Mouse (Mus musculus): ENCODE data around the gene Elf4. TPM values are rescaled to one million over a fixed set of nuclear protein-coding genes. Genes with fewer than 3 reads are reported as not detected.

The Elf4 gene
- total and polyA plus RNA-seq, 3 experiments = 1.4 to 12.4 (median 5.3) TPM

GRCm38 (mm10) chrX:48454495-48454878 lies 8.4 kb downstream of the Elf4 start:
- H3K79me2 ChIP-seq (replicated peaks; ENCODE audit: control insufficient read depth, extremely low read depth, insufficient read depth, poor library complexity, severe bottlenecking) = peaks cover 9% of the 10 kb centered on the region
- no peak for TF ChIP-seq RCOR1 (conservative IDR thresholded peaks at IDR 0.05; ENCODE audit: low read depth, low read length)
- TF ChIP-seq NRF1 (IDR thresholded peaks at IDR 0.05; ENCODE audit: low read depth, low read length) = no peak
- TF ChIP-seq BHLHE40 (IDR thresholded peaks at IDR 0.05; ENCODE audit: low read depth, low read length) = no peak
- no peak for TF ChIP-seq USF2 (conservative IDR thresholded peaks at IDR 0.05; ENCODE audit: low read depth, low read length)
- H3K27ac ChIP-seq (ENCODE audit: insufficient read depth, low read depth) = 0 out of 2 replicates have a peak overlapping the region, but pooled peaks have one; percentile 68
- H3K9me3 ChIP-seq (replicated peaks; ENCODE audit: low read length) = no peaks in the 10 kb centered on the region
- peak overlapping the region; percentile 28; the same call in 1 of the 2 replicates for H3K9ac ChIP-seq (ENCODE audit: insufficient read depth, low read depth)
- H3K4me1 ChIP-seq (ENCODE audit: control insufficient read depth in 1 of 2, insufficient read depth in 2 of 2) = peaks cover 13 to 35% of the 10 kb centered on the region in 2 experiments
- in situ Hi-C loops (cut with MboI; ENCODE audit: low pct_ligation_motif_present, low pct_unique_long_range_greater_than_20kb, low sequenced_read_pairs) = no loop called here
- H3K36me3 ChIP-seq (replicated peaks in 1 of 2; ENCODE audit: control insufficient read depth in 1 of 2, insufficient read depth in 1 of 2, low read length in 1 of 2) = peaks cover 0 to 4% of the 10 kb centered on the region in 2 experiments
- H3K4me2 ChIP-seq (ENCODE audit: insufficient read depth, low read depth, poor library complexity, severe bottlenecking) = peak overlapping the region; percentile 60
- no peaks in the 10 kb centered on the region for H3K27me3 ChIP-seq (replicated peaks)
- DNase-seq (ENCODE audit: extremely low read depth) = no peak
- dilution Hi-C loops (cut with MboI; ENCODE audit: extremely low pct_ligation_motif_present, extremely low pct_unique_long_range_greater_than_20kb, low sequenced_read_pairs) = no loop called here
- peak overlapping the region; percentile 28 to 88 (median 61) for H3K4me3 ChIP-seq (replicated peaks in 1 of 3; ENCODE audit: low read depth in 2 of 3, low read length in 2 of 3, poor library complexity in 1 of 3)

GRCm38 (mm10) chrX:48453736-48454494 lies 9.0 kb downstream of the Elf4 start:
- peak; percentile 51 for DNase-seq (ENCODE audit: extremely low read depth)
- Histone ChIP-seq H3K9me3 (replicated peaks; ENCODE audit: low read length) (no peaks in the 10 kb centered on the region), H3K36me3 (replicated peaks in 1 of 2; ENCODE audit: control insufficient read depth in 1 of 2, insufficient read depth in 1 of 2, low read length in 1 of 2) (peaks cover 0 to 6% of the 10 kb centered on the region in 2 experiments), H3K27me3 (replicated peaks) (no peaks in the 10 kb centered on the region), H3K9ac (ENCODE audit: insufficient read depth, low read depth) (peak overlapping the region; percentile 68), H3K4me3 (replicated peaks in 1 of 3; ENCODE audit: low read depth in 2 of 3, low read length in 2 of 3, poor library complexity in 1 of 3) (peak overlapping the region; percentile 35 to 88 (median 61)), H3K4me1 (ENCODE audit: control insufficient read depth in 1 of 2, insufficient read depth in 2 of 2) (peaks cover 16 to 37% of the 10 kb centered on the region in 2 experiments), H3K4me2 (ENCODE audit: insufficient read depth, low read depth, poor library complexity, severe bottlenecking) (no peak overlapping the region; the same call in 1 of the 2 replicates), H3K79me2 (replicated peaks; ENCODE audit: control insufficient read depth, extremely low read depth, insufficient read depth, poor library complexity, severe bottlenecking) (peaks cover 13% of the 10 kb centered on the region), H3K27ac (ENCODE audit: insufficient read depth, low read depth) (peak overlapping the region; percentile 68)
- TF ChIP-seq MAZ (IDR thresholded peaks at IDR 0.05; ENCODE audit: low read depth, low read length) = 0 out of 2 replicates have a peak, but pooled peaks have one; percentile 53
- peak; percentile 52; the same call in 1 of the 2 replicates for TF ChIP-seq TCF12 (IDR thresholded peaks at IDR 0.05; ENCODE audit: low read depth, low read length)
- TF ChIP-seq CTCF (conservative IDR thresholded peaks at IDR 0.05 in 1 of 2, IDR thresholded peaks at IDR 0.05 in 1 of 2; ENCODE audit: low read depth in 2 of 2, low read length in 2 of 2) = peak in 1 of 2 experiments; percentile 31; a peak in 1 of 4 replicates
- no peak for TF ChIP-seq ZKSCAN1 (IDR thresholded peaks at IDR 0.05; ENCODE audit: borderline replicate concordance, low read depth, low read length)
- 0 out of 2 replicates have a peak, but pooled peaks have one; percentile 50 for TF ChIP-seq MXI1 (IDR thresholded peaks at IDR 0.05; ENCODE audit: low read depth, low read length)
- TF ChIP-seq NELFE (IDR thresholded peaks at IDR 0.05; ENCODE audit: low read depth, low read length) = no peak
- TF ChIP-seq CHD2 (IDR thresholded peaks at IDR 0.05; ENCODE audit: low read length) = no peak
- TF ChIP-seq EP300 (IDR thresholded peaks at IDR 0.05; ENCODE audit: low read length) = no peak
- peak; percentile 55; the same call in 1 of the 2 replicates for TF ChIP-seq POLR2A (IDR thresholded peaks at IDR 0.05; ENCODE audit: low read depth, low read length)
- peak; percentile 54 for TF ChIP-seq BHLHE40 (IDR thresholded peaks at IDR 0.05; ENCODE audit: low read depth, low read length)
- dilution Hi-C loops (cut with MboI; ENCODE audit: extremely low pct_ligation_motif_present, extremely low pct_unique_long_range_greater_than_20kb, low sequenced_read_pairs) (no loop called here), in situ Hi-C loops (cut with MboI; ENCODE audit: low pct_ligation_motif_present, low pct_unique_long_range_greater_than_20kb, low sequenced_read_pairs) (no loop called here)
